Mouse (Mus musculus): ENCODE measurements around the gene Hand1. TPM values are rescaled to one million over a fixed set of nuclear protein-coding genes. Genes with fewer than 3 reads are reported as not detected.

Gene Hand1
- not detected in 2 replicates for polyA plus RNA-seq (2011; ENCODE audit: insufficient read depth, insufficient read length, low replicate concordance, missing spikeins)

DNA sequence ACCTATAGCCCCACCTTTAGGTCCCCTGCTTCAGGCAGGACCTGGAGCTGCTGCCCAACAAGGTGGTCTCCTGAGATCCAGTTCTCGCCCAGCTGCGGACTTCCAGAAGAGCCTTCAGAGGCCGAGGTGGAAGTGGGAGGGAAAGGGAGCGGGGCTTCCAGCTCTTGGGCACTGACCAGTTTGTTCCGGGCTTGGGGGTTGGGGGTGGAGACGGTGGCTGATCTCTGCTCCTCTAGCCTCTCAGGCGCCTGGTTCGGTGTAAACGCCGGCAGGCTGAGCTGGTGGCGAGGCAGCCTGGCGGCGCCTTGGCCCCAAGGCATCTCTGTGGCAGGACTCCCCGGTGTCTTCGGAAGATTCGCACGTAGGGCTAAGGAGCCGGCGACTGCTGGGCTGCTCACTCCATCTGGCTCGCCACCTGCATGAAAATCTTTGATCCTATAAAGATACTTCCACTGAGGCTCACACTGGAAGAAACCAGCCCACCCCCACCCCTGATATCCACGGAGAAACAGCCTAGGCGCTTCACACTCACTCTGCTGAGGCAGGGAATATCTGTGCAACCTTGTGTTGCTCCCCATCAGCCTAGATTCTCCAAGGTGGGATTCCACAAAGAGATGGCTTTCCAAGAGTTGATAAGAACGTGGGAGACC, at the start of gene Hand1:
Hand1 (minus strand) TSS at position 267 of the 650 bp plus-strand sequence.
- Histone ChIP-seq H3K27ac (ENCODE audit: control insufficient read depth, insufficient read depth, low read depth, low read length, poor library complexity) (no peak within 1 kb of the TSS), H3K4me3 (replicated peaks; ENCODE audit: control insufficient read depth, low read depth, low read length) (no peak within 1 kb of the TSS), H3K4me1 (ENCODE audit: control insufficient read depth, insufficient read depth, low read length) (no peaks in the 10 kb centered on the region)
- WGBS, result 21% methylated on average over 23 of the region's 23 CpGs
- TF ChIP-seq POLR2A (IDR thresholded peaks at IDR 0.05; ENCODE audit: borderline replicate concordance, control insufficient read depth, low read depth, low read length), result no peak

DNA sequence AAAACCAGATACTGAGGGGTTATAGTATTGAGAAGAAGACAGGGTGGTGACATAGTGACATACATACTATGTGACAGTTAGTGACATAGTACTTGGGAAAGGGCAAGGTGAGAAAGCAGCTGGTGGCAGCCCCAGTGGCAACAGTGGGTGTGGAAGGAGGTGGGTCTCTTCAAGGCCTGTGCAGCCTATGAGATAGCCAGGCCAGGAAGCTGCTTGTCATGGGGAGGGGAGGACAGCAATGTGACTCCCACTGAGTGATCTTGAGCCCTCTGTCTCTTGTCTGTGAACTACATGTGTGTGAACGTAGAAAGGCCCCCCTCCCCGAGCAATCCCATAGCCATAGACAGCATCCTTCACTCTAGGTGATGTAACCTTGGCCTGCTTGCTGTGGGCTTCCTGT, 43.5 kb upstream of the Hand1 start:
- TF ChIP-seq CTCF (IDR thresholded peaks at IDR 0.05; ENCODE audit: control insufficient read depth, insufficient read depth, low read length), result no peak
- no peak for TF ChIP-seq POLR2A (IDR thresholded peaks at IDR 0.05; ENCODE audit: borderline replicate concordance, control insufficient read depth, low read depth, low read length)
- no peak overlapping the region for H3K27ac ChIP-seq (ENCODE audit: control insufficient read depth, insufficient read depth, low read depth, low read length, poor library complexity)
- WGBS, result 74% methylated on average over 2 of the region's 2 CpGs
- H3K4me1 ChIP-seq (ENCODE audit: control insufficient read depth, insufficient read depth, low read length), result no peaks in the 10 kb centered on the region
- H3K4me3 ChIP-seq (replicated peaks; ENCODE audit: control insufficient read depth, low read depth, low read length), result no peak overlapping the region

DNA sequence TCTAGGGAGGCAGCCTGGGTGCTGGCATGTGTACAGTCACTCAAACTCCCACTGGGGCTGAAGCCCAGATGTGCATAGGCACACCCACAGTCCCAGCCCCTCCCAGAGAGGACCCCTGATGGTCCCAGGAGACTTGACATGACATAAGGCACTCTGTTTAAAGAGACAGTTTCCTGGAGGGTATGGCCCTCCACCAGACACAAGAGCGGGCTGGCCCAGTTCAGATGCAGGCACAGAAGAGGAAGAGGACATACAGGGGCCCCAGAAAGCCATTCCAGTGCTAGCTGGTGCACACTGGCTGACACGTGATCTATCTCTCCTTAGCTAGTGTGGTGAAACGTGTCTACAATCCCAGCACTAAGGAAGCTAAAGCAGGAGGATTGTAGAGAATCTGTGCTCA, 40.4 kb upstream of the Hand1 start:
- H3K4me3 ChIP-seq (replicated peaks; ENCODE audit: control insufficient read depth, low read depth, low read length), result no peak overlapping the region
- WGBS, result 1% methylated on average over 3 of the region's 3 CpGs
- no peak for TF ChIP-seq CTCF (IDR thresholded peaks at IDR 0.05; ENCODE audit: control insufficient read depth, insufficient read depth, low read length)
- TF ChIP-seq POLR2A (IDR thresholded peaks at IDR 0.05; ENCODE audit: borderline replicate concordance, control insufficient read depth, low read depth, low read length), result no peak
- H3K4me1 ChIP-seq (ENCODE audit: control insufficient read depth, insufficient read depth, low read length), result no peaks in the 10 kb centered on the region
- H3K27ac ChIP-seq (ENCODE audit: control insufficient read depth, insufficient read depth, low read depth, low read length, poor library complexity), result no peak overlapping the region

DNA sequence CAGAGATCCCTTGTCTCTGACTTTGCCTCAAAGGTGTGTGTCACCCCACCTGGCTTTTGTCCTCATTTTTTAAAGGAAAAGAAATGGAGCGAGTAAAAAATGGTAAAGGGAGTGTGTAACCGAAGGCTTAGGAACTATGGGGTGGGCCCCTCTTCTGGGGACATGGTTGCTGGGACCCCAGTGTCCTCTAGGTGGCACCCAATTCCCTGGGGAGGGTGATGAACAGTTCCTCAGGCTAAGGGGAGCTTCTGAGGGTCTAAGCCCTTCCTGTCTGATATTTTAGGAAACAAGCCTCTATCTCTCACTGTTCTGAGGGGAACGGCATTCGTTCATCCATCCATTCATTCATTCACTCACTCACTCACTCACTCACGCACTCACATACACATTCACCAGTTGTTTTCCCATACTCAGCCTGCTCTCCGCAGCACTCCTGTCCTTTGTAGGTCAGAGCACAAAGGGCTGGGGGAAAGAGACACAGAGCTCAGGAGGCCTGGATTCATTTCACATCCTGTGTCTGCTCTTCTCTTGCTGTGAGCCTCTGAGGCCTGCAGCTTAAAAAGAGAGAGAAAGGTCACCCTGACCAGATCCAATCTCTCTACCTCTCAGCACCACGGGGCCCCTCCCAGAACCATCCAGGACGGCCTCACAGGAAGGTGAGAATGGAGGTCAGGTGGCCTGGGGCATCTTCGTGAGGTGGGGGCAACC, 36.3 kb upstream of the Hand1 start:
- WGBS, result 42% methylated on average over 9 of the region's 9 CpGs
- Histone ChIP-seq H3K4me1 (ENCODE audit: control insufficient read depth, insufficient read depth, low read length) (no peaks in the 10 kb centered on the region), H3K4me3 (replicated peaks; ENCODE audit: control insufficient read depth, low read depth, low read length) (no peak overlapping the region), H3K27ac (ENCODE audit: control insufficient read depth, insufficient read depth, low read depth, low read length, poor library complexity) (no peak overlapping the region)
- no peak for TF ChIP-seq POLR2A (IDR thresholded peaks at IDR 0.05; ENCODE audit: borderline replicate concordance, control insufficient read depth, low read depth, low read length)
- TF ChIP-seq CTCF (IDR thresholded peaks at IDR 0.05; ENCODE audit: control insufficient read depth, insufficient read depth, low read length), result peak; percentile 43; the same call in 1 of the 2 replicates

DNA sequence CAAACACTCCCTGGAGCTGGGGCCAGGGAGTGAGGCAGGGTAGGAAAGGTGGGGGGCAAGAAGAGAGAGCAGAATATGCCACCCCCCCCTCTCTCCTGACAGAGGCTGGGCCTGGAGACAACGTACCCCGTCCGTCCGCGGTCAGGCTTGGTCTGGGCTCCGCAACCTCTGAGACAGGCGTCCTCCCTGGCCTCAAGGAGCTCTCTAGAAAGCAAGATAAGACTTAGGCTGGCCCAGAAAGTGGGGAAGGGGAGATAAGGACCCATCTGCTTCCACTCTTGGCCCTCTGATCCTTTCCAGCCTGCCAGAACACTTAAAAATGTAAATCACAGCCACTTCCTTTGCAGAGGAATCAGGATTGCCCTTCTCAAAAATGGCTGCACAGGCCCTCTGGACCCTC, 33.8 kb upstream of the Hand1 start:
- H3K4me3 ChIP-seq (replicated peaks; ENCODE audit: control insufficient read depth, low read depth, low read length), result no peak overlapping the region
- no peaks in the 10 kb centered on the region for H3K4me1 ChIP-seq (ENCODE audit: control insufficient read depth, insufficient read depth, low read length)
- no peak overlapping the region for H3K27ac ChIP-seq (ENCODE audit: control insufficient read depth, insufficient read depth, low read depth, low read length, poor library complexity)
- WGBS, result 51% methylated on average over 7 of the region's 7 CpGs
- TF ChIP-seq CTCF (IDR thresholded peaks at IDR 0.05; ENCODE audit: control insufficient read depth, insufficient read depth, low read length), result no peak
- TF ChIP-seq POLR2A (IDR thresholded peaks at IDR 0.05; ENCODE audit: borderline replicate concordance, control insufficient read depth, low read depth, low read length), result no peak

DNA sequence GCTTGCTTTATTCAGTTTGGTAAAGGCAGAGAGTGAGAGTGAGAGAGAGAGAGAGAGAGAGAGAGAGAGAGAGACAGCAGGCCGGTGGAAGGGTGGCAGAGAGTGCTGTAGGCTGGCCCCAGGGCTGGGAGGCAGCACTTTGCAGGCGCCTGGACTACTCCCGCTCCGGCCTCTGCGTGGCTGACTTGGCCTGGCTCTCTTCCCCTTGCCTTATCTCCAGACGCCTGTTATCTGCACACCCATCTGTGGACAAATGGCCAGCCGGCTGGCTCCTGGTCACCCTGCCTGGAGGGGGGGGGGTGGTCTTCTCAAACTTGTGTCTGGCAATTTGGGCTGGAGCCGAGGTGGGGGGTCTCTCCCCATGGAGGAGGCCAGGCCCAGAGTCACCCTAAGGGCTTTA, 32.0 kb upstream of the Hand1 start:
- WGBS, result 56% methylated on average over 8 of the region's 8 CpGs
- Histone ChIP-seq H3K27ac (ENCODE audit: control insufficient read depth, insufficient read depth, low read depth, low read length, poor library complexity) (no peak overlapping the region), H3K4me3 (replicated peaks; ENCODE audit: control insufficient read depth, low read depth, low read length) (no peak overlapping the region), H3K4me1 (ENCODE audit: control insufficient read depth, insufficient read depth, low read length) (no peaks in the 10 kb centered on the region)
- TF ChIP-seq POLR2A (IDR thresholded peaks at IDR 0.05; ENCODE audit: borderline replicate concordance, control insufficient read depth, low read depth, low read length) (no peak), CTCF (IDR thresholded peaks at IDR 0.05; ENCODE audit: control insufficient read depth, insufficient read depth, low read length) (no peak)

DNA sequence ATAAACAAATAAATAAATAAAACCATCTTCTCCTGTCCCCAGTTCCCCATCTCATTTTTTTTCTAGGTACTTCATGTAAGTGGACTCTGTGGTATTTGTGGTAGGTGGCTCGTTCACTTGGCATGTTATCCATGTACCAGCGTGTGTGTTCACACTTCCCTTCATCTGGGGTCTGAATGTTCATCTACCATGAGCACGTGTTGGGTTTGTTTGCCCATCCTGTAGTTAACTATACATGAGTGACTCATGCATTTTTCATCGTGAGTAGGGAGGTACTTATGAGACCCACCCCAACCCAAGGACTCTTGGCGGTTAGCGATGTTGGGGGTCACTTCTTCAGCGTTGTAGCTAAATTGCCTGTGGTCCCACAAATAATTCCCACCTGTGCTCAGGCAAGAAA, 29.5 kb upstream of the Hand1 start:
- WGBS, result 58% methylated on average over 7 of the region's 7 CpGs
- Histone ChIP-seq H3K4me3 (replicated peaks; ENCODE audit: control insufficient read depth, low read depth, low read length) (no peak overlapping the region), H3K4me1 (ENCODE audit: control insufficient read depth, insufficient read depth, low read length) (no peaks in the 10 kb centered on the region), H3K27ac (ENCODE audit: control insufficient read depth, insufficient read depth, low read depth, low read length, poor library complexity) (no peak overlapping the region)
- TF ChIP-seq CTCF (IDR thresholded peaks at IDR 0.05; ENCODE audit: control insufficient read depth, insufficient read depth, low read length) (no peak), POLR2A (IDR thresholded peaks at IDR 0.05; ENCODE audit: borderline replicate concordance, control insufficient read depth, low read depth, low read length) (no peak)

DNA sequence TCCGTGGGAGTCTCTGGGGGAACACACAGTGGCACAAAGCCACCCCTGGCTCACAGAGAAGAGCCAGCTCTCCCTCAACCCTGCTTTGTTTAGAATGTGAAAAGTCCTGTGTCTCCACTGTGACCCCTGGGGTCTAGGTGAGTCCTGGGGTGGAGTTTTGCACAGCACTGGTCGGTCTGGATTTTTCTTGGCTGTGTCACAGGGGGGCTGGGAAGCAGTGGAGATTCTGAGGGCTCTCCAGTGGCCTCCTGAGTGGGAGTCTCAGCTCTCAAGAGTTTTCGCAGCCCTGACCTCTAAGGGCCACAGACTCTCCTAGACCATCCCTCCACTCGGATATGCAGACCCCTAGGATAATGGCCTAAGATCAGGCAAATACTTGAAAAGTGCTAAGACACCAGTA, 25.1 kb upstream of the Hand1 start:
- Histone ChIP-seq H3K4me1 (ENCODE audit: control insufficient read depth, insufficient read depth, low read length) (no peaks in the 10 kb centered on the region), H3K4me3 (replicated peaks; ENCODE audit: control insufficient read depth, low read depth, low read length) (no peak overlapping the region), H3K27ac (ENCODE audit: control insufficient read depth, insufficient read depth, low read depth, low read length, poor library complexity) (no peak overlapping the region)
- no peak for TF ChIP-seq POLR2A (IDR thresholded peaks at IDR 0.05; ENCODE audit: borderline replicate concordance, control insufficient read depth, low read depth, low read length)
- TF ChIP-seq CTCF (IDR thresholded peaks at IDR 0.05; ENCODE audit: control insufficient read depth, insufficient read depth, low read length), result no peak
- WGBS, result 77% methylated on average over 4 of the region's 4 CpGs

All from bone marrow, adult 2 months (tissue).